Mouse (Mus musculus) adrenal gland, postnatal 10 days (tissue): ENCODE measurements around the gene Krt42. TPM values are rescaled to one million over a fixed set of nuclear protein-coding genes. Genes with fewer than 3 reads are reported as not detected.

Source experiments
- total RNA-seq, 2 experiments: library from RNA; stranded (reverse); gene quantifications; 2 replicates each; pipeline ENCODE4 v1.2.3; 2021

The Krt42 gene
- total RNA-seq, 2 experiments from 2014 or later = not detected

Other genes starting within 250 kb of the Krt42 start
- gene Krt33b, start 240.0 kb downstream of the Krt42 start, total RNA-seq = not detected
- gene Krt34, start 228.3 kb downstream of the Krt42 start, total RNA-seq = not detected
- not detected for gene Krt31, start 219.3 kb downstream of the Krt42 start, total RNA-seq
- not detected for gene Krt32, start 181.6 kb downstream of the Krt42 start, total RNA-seq
- not detected for gene Krt35, start 173.6 kb downstream of the Krt42 start, total RNA-seq
- under 1 TPM; 0.21 to 0.51 TPM for gene Krt36, start 164.2 kb downstream of the Krt42 start, total RNA-seq
- gene Krt13, start 148.3 kb downstream of the Krt42 start, total RNA-seq = not detected
- not detected for gene Krt15, start 133.9 kb downstream of the Krt42 start, total RNA-seq
- 10 to 100 TPM in 1 of 2 experiments, 1 to 10 TPM in 1; 9.5 to 11.0 TPM for gene Krt19, start 121.2 kb downstream of the Krt42 start, total RNA-seq
- gene Krt9, start 76.6 kb downstream of the Krt42 start, total RNA-seq = under 1 TPM in 1 of 2 experiments, not detected in 1; 0.21 TPM
- 1 to 10 TPM in 1 of 2 experiments, under 1 TPM in 1; 0.45 to 1.2 TPM for gene Krt14, start 62.3 kb downstream of the Krt42 start, total RNA-seq
- gene Krt16, start 21.0 kb downstream of the Krt42 start, total RNA-seq = not detected
- not detected for gene Krt17, start 8.8 kb downstream of the Krt42 start, total RNA-seq
- 1,000 to 10,000 TPM in 1 of 2 experiments, 100 to 1,000 TPM in 1; 930 to 1,143 TPM for gene Eif1, start 50.0 kb upstream of the Krt42 start, total RNA-seq
- not detected for gene Gast, start 64.5 kb upstream of the Krt42 start, total RNA-seq
- 10 to 100 TPM; 42.8 to 54.2 TPM for gene Hap1, start 86.3 kb upstream of the Krt42 start, total RNA-seq
- 10 to 100 TPM; 89.6 to 99.0 TPM for gene Jup, start 127.9 kb upstream of the Krt42 start, total RNA-seq
- gene P3h4, start 145.0 kb upstream of the Krt42 start, total RNA-seq = 10 to 100 TPM; 29.4 to 30.1 TPM
- gene Fkbp10, start 145.8 kb upstream of the Krt42 start, total RNA-seq = 10 to 100 TPM; 46.5 to 49.1 TPM
- gene Nt5c3b, start 171.9 kb upstream of the Krt42 start, total RNA-seq = 10 to 100 TPM; 42.6 to 54.8 TPM
- gene Klhl10, start 172.0 kb upstream of the Krt42 start, total RNA-seq = 1 to 10 TPM in 1 of 2 experiments, under 1 TPM in 1; 0.81 to 2.1 TPM
- 10 to 100 TPM; 35.0 to 36.3 TPM for gene Klhl11, start 202.9 kb upstream of the Krt42 start, total RNA-seq